Mouse (Mus musculus) CH12.LX (cell line): ENCODE results near the gene Pxmp4. TPM values are rescaled to one million over a fixed set of nuclear protein-coding genes. Genes with fewer than 3 reads are reported as not detected.

Source experiments
- DNase-seq: peaks from one replicate; pipeline ENCODE4 v3.0.0-alpha.2; 2013; ENCODE audit errors: extremely low read depth
- H3K27ac ChIP-seq: 2 replicates; pipeline ENCODE4 v1.5.1; 2012; ENCODE audit warnings: low read depth, mild to moderate bottlenecking, control low read depth, moderate library complexity; ENCODE audit not compliant: insufficient read depth
- H3K27me3 ChIP-seq: replicated peaks from 2 replicates; pipeline ENCODE3; 2012; ENCODE audit warnings: inconsistent platforms
- H3K36me3 ChIP-seq, 2 experiments: replicated peaks in 1 of 2; 2 replicates each; pipeline versions ENCODE3 to v1.6.1; 2012; ENCODE audit warnings: inconsistent platforms in 1 of 2, low read length in 1 of 2, mild to moderate bottlenecking in 1 of 2, mixed read lengths in 1 of 2, moderate library complexity in 1 of 2; ENCODE audit not compliant: control insufficient read depth in 1 of 2, insufficient read depth in 1 of 2
- H3K4me1 ChIP-seq, 2 experiments: 2 replicates each; pipeline ENCODE4 v1.6.1; 2012; ENCODE audit warnings: inconsistent platforms in 1 of 2, moderate library complexity in 1 of 2; ENCODE audit not compliant: insufficient read depth in 2 of 2, control insufficient read depth in 1 of 2
- H3K4me2 ChIP-seq: 2 replicates; pipeline ENCODE4 v1.6.1; 2012; ENCODE audit warnings: low read depth, mild to moderate bottlenecking, control low read depth; ENCODE audit not compliant: poor library complexity, insufficient read depth, severe bottlenecking
- H3K4me3 ChIP-seq, 3 experiments: fragments of 150-350 bp in 1 of 3; sonication (generic) in 1 of 3; replicated peaks in 1 of 3; 2 replicates each; pipeline versions ENCODE3 to v1.5.1; 2011 to 2012; ENCODE audit warnings: low read depth in 2 of 3, low read length in 2 of 3, mild to moderate bottlenecking in 2 of 3, moderate library complexity in 2 of 3, control low read depth in 1 of 3, improper control_type of control experiment in 1 of 3, inconsistent platforms in 1 of 3, mixed read lengths in 1 of 3; ENCODE audit not compliant: poor library complexity in 1 of 3
- H3K79me2 ChIP-seq: replicated peaks from 2 replicates; pipeline ENCODE4 v1.6.1; 2012; ENCODE audit warnings: mild to moderate bottlenecking, moderate library complexity; ENCODE audit not compliant: control insufficient read depth, poor library complexity, insufficient read depth, severe bottlenecking; ENCODE audit errors: extremely low read depth
- H3K9ac ChIP-seq: 2 replicates; pipeline ENCODE4 v1.6.1; 2012; ENCODE audit warnings: low read depth, mild to moderate bottlenecking, control low read depth, moderate library complexity; ENCODE audit not compliant: insufficient read depth
- H3K9me3 ChIP-seq: replicated peaks from 2 replicates; pipeline ENCODE3; 2012; ENCODE audit warnings: low read length, inconsistent platforms, mixed read lengths
- BHLHE40 ChIP-seq: IDR thresholded peaks from 2 replicates; pipeline ENCODE4 v1.6.1; 2011; ENCODE audit warnings: mild to moderate bottlenecking, low read depth, low read length, improper control_type of control experiment
- GABPA ChIP-seq: IDR thresholded peaks from 2 replicates; pipeline ENCODE4 v1.6.1; 2012; ENCODE audit warnings: low read depth, low read length, improper control_type of control experiment, inconsistent platforms; ENCODE audit not compliant: insufficient replicate concordance
- IRF4 ChIP-seq: IDR thresholded peaks from 2 replicates; pipeline ENCODE4 v1.6.1; 2014; ENCODE audit warnings: low read depth, mild to moderate bottlenecking, inconsistent platforms, low read length, improper control_type of control experiment
- JUND ChIP-seq: conservative IDR thresholded peaks from 2 replicates; pipeline ENCODE4 v1.6.1; 2011; ENCODE audit warnings: low read depth, low read length, improper control_type of control experiment
- MAFK ChIP-seq: IDR thresholded peaks from 2 replicates; pipeline ENCODE4 v1.6.1; 2011; ENCODE audit warnings: low read length, improper control_type of control experiment; ENCODE audit not compliant: insufficient replicate concordance
- MYC ChIP-seq: IDR thresholded peaks from 2 replicates; pipeline ENCODE4 v1.6.1; 2011; ENCODE audit warnings: low read depth, mild to moderate bottlenecking, improper control_type of control experiment, low read length
- NRF1 ChIP-seq: IDR thresholded peaks from 2 replicates; pipeline ENCODE4 v1.6.1; 2014; ENCODE audit warnings: low read depth, mild to moderate bottlenecking, inconsistent platforms, low read length, improper control_type of control experiment, moderate library complexity
- POLR2A ChIP-seq: IDR thresholded peaks from 2 replicates; pipeline ENCODE4 v1.6.1; 2011; ENCODE audit warnings: low read depth, mild to moderate bottlenecking, improper control_type of control experiment, low read length
- USF1 ChIP-seq: IDR thresholded peaks from 2 replicates; pipeline ENCODE4 v1.6.1; 2014; ENCODE audit warnings: low read depth, mild to moderate bottlenecking, inconsistent platforms, low read length, improper control_type of control experiment
- ZC3H11A ChIP-seq: IDR thresholded peaks from 2 replicates; pipeline ENCODE4 v1.6.1; 2012; ENCODE audit warnings: low read depth, mild to moderate bottlenecking, inconsistent platforms, low read length, improper control_type of control experiment
- ZKSCAN1 ChIP-seq: IDR thresholded peaks from 2 replicates; pipeline ENCODE4 v1.6.1; 2012; ENCODE audit warnings: low read depth, inconsistent platforms, low read length, improper control_type of control experiment, borderline replicate concordance
- dilution Hi-C: fragments of 300-500 bp; cut with MboI; formaldehyde crosslinking; loops from 2 replicates; pipeline ENCODE4 v1.14.3; 2020; ENCODE audit warnings: low sequenced_read_pairs; ENCODE audit not compliant: extremely low pct_unique_long_range_greater_than_20kb, extremely low pct_ligation_motif_present
- in situ Hi-C: fragments of 300-500 bp; cut with MboI; formaldehyde crosslinking; loops from 3 replicates; pipeline ENCODE4 v1.14.3; 2019; ENCODE audit warnings: low sequenced_read_pairs, low pct_ligation_motif_present, low pct_unique_long_range_greater_than_20kb, mixed read lengths
- polyA plus RNA-seq: library from polyadenylated mRNA; unstranded; fragments of >175 nt; gene quantifications from 2 replicates; pipeline ENCODE4 v1.2.1, GENCODE M21; 2012; ENCODE audit warnings: low read depth; ENCODE audit not compliant: insufficient read length
- total RNA-seq, 2 experiments: library from RNA; depleted of rRNA; stranded (reverse); fragments of 300-350 nt in 1 of 2; fragments of >200 nt in 1 of 2; gene quantifications; 2 replicates each; pipeline ENCODE4 v1.2.3; 2012 to 2014

Pxmp4 gene
- total and polyA plus RNA-seq, 3 experiments: 6.0 to 9.4 (median 7.6) TPM

GRCm38 (mm10) chr2:154538710-154539109, 64.8 kb downstream of the Pxmp4 start:
- Histone ChIP-seq H3K36me3 (peaks cover 20 to 79% of the 10 kb centered on the region in 2 experiments), H3K9ac (no peak overlapping the region), H3K4me3 (no peak overlapping the region), H3K27ac (no peak overlapping the region), H3K4me1 (no peaks in the 10 kb centered on the region), H3K27me3 (no peaks in the 10 kb centered on the region), H3K79me2 (no peaks in the 10 kb centered on the region)
- dilution Hi-C loops: no loop called here
- in situ Hi-C loops: no loop called here
- no peak for DNase-seq
- TF ChIP-seq MAFK: no peak
- TF ChIP-seq IRF4: no peak
- no peak for TF ChIP-seq NRF1
- no peak for TF ChIP-seq POLR2A
- no peak for TF ChIP-seq GABPA
- TF ChIP-seq JUND: no peak
- no peak for TF ChIP-seq BHLHE40
- no peak for TF ChIP-seq MYC
- TF ChIP-seq USF1: no peak
- TF ChIP-seq, all 38 proteins: peak for 0
- Histone ChIP-seq H3K9me3 (no peaks in the 10 kb centered on the region), H3K4me2 (no peak overlapping the region)

DNA sequence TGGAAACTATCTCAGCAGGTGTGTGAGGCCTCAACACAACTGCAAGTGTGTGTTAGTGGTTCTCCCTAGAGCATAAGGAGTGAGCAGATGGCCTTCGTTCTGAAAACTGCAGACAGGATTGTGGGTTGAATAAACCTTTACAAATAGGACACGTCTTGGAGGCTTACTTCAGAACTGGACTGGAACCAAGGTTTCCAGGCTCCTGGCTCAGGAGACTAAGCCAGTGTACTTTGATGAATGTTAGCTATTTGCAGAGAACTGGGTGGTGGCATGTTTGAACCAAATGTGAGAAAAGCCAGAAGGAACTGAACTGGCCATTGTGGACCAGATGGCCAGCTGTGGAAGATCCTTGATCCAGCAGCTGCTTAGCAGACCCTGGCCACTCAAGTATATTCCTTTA, 65.2 kb downstream of the Pxmp4 start:
- Histone ChIP-seq H3K4me1 (no peaks in the 10 kb centered on the region), H3K27me3 (no peaks in the 10 kb centered on the region), H3K27ac (no peak overlapping the region), H3K4me3 (no peak overlapping the region), H3K36me3 (peaks cover 22 to 77% of the 10 kb centered on the region in 2 experiments), H3K79me2 (no peaks in the 10 kb centered on the region), H3K9me3 (no peaks in the 10 kb centered on the region), H3K9ac (no peak overlapping the region), H3K4me2 (no peak overlapping the region)
- in situ Hi-C loops: no loop called here
- TF ChIP-seq ZC3H11A (no peak), ZKSCAN1 (no peak)
- dilution Hi-C loops: no loop called here
- DNase-seq: no peak

Other genes starting within 250 kb of the Pxmp4 start
- 30.6 and 32.0 TPM in 2 replicates for gene Cdk5rap1, start 230.7 kb downstream of the Pxmp4 start, total RNA-seq (2012; rRNA removed)
- 43.5 and 50.2 TPM in 2 replicates for gene Cdk5rap1, start 230.7 kb downstream of the Pxmp4 start, total RNA-seq (2014; rRNA removed)
- gene Cdk5rap1, start 230.7 kb downstream of the Pxmp4 start, polyA plus RNA-seq: 25.8 and 26.4 TPM in 2 replicates
- gene Snta1, start 195.6 kb downstream of the Pxmp4 start, total RNA-seq (2012; rRNA removed): not detected in 2 replicates
- gene Snta1, start 195.6 kb downstream of the Pxmp4 start, total RNA-seq (2014; rRNA removed): not detected in 2 replicates
- gene Snta1, start 195.6 kb downstream of the Pxmp4 start, polyA plus RNA-seq: 0.33 and 0.57 TPM in 2 replicates
- 5.5 and 6.0 TPM in 2 replicates for gene Cbfa2t2, start 167.2 kb downstream of the Pxmp4 start, total RNA-seq (2012; rRNA removed)
- gene Cbfa2t2, start 167.2 kb downstream of the Pxmp4 start, total RNA-seq (2014; rRNA removed): 7.0 and 7.4 TPM in 2 replicates
- 10.5 and 12.6 TPM in 2 replicates for gene Cbfa2t2, start 167.2 kb downstream of the Pxmp4 start, polyA plus RNA-seq
- gene 1700003F12Rik, start 56.6 kb downstream of the Pxmp4 start, total RNA-seq (2012; rRNA removed): 0.85 and 0.92 TPM in 2 replicates
- 0.52 TPM in 1 of 2 replicates, not detected in the other for gene 1700003F12Rik, start 56.6 kb downstream of the Pxmp4 start, total RNA-seq (2014; rRNA removed)
- gene 1700003F12Rik, start 56.6 kb downstream of the Pxmp4 start, polyA plus RNA-seq: 0.56 and 0.71 TPM in 2 replicates
- gene Actl10, start 51.9 kb downstream of the Pxmp4 start, total RNA-seq (2012; rRNA removed): 0.17 and 0.25 TPM in 2 replicates
- not detected in 2 replicates for gene Actl10, start 51.9 kb downstream of the Pxmp4 start, total RNA-seq (2014; rRNA removed)
- gene Actl10, start 51.9 kb downstream of the Pxmp4 start, polyA plus RNA-seq: 0.20 and 0.44 TPM in 2 replicates
- gene Necab3, start 44.8 kb downstream of the Pxmp4 start, total RNA-seq (2012; rRNA removed): 0.80 and 2.8 TPM in 2 replicates
- 0.87 and 1.7 TPM in 2 replicates for gene Necab3, start 44.8 kb downstream of the Pxmp4 start, total RNA-seq (2014; rRNA removed)
- 1.6 and 2.0 TPM in 2 replicates for gene Necab3, start 44.8 kb downstream of the Pxmp4 start, polyA plus RNA-seq
- gene E2f1, start 33.8 kb downstream of the Pxmp4 start, total RNA-seq (2012; rRNA removed): 5.3 and 6.5 TPM in 2 replicates
- gene E2f1, start 33.8 kb downstream of the Pxmp4 start, total RNA-seq (2014; rRNA removed): 4.5 and 5.1 TPM in 2 replicates
- 19.4 and 19.6 TPM in 2 replicates for gene E2f1, start 33.8 kb downstream of the Pxmp4 start, polyA plus RNA-seq
- gene Zfp341, start 9.6 kb upstream of the Pxmp4 start, total RNA-seq (2012; rRNA removed): 1.6 and 1.7 TPM in 2 replicates
- gene Zfp341, start 9.6 kb upstream of the Pxmp4 start, total RNA-seq (2014; rRNA removed): 0.58 and 0.77 TPM in 2 replicates
- 4.1 and 4.4 TPM in 2 replicates for gene Zfp341, start 9.6 kb upstream of the Pxmp4 start, polyA plus RNA-seq
- gene 4930519P11Rik, start 9.7 kb upstream of the Pxmp4 start, total RNA-seq (2012; rRNA removed): not detected in 2 replicates
- not detected in 2 replicates for gene 4930519P11Rik, start 9.7 kb upstream of the Pxmp4 start, total RNA-seq (2014; rRNA removed)
- gene 4930519P11Rik, start 9.7 kb upstream of the Pxmp4 start, polyA plus RNA-seq: not detected in 2 replicates
- gene Chmp4b, start 48.0 kb upstream of the Pxmp4 start, total RNA-seq (2012; rRNA removed): 105 and 107 TPM in 2 replicates
- gene Chmp4b, start 48.0 kb upstream of the Pxmp4 start, total RNA-seq (2014; rRNA removed): 113 and 119 TPM in 2 replicates
- gene Chmp4b, start 48.0 kb upstream of the Pxmp4 start, polyA plus RNA-seq: 152 and 156 TPM in 2 replicates
- gene Gm14214, start 166.3 kb upstream of the Pxmp4 start, total RNA-seq (2012; rRNA removed): not detected in 2 replicates
- not detected in 2 replicates for gene Gm14214, start 166.3 kb upstream of the Pxmp4 start, total RNA-seq (2014; rRNA removed)
- gene Gm14214, start 166.3 kb upstream of the Pxmp4 start, polyA plus RNA-seq: 0.41 TPM in 1 of 2 replicates, not detected in the other
- gene Raly, start 187.4 kb upstream of the Pxmp4 start, total RNA-seq (2012; rRNA removed): 214 and 228 TPM in 2 replicates
- gene Raly, start 187.4 kb upstream of the Pxmp4 start, total RNA-seq (2014; rRNA removed): 334 and 341 TPM in 2 replicates
- 277 and 285 TPM in 2 replicates for gene Raly, start 187.4 kb upstream of the Pxmp4 start, polyA plus RNA-seq
- 10.9 and 11.8 TPM in 2 replicates for gene a, start 187.7 kb upstream of the Pxmp4 start, total RNA-seq (2012; rRNA removed)
- 23.8 and 25.4 TPM in 2 replicates for gene a, start 187.7 kb upstream of the Pxmp4 start, total RNA-seq (2014; rRNA removed)
- gene a, start 187.7 kb upstream of the Pxmp4 start, polyA plus RNA-seq: 7.2 and 7.8 TPM in 2 replicates